Mouse (Mus musculus) MEL (cell line): ENCODE measurements around the gene Slc22a8.

Experiments
- CTCF ChIP-seq, 3 experiments: IDR thresholded peaks in 2 of 3; conservative IDR thresholded peaks in 1 of 3; 2 replicates each; pipeline ENCODE4 v1.5.1; 2011 to 2012; ENCODE audit warnings: low read length in 3 of 3, low read depth in 2 of 3, mild to moderate bottlenecking in 2 of 3, improper control_type of control experiment in 1 of 3, inconsistent platforms in 1 of 3, mixed read lengths in 1 of 3, moderate library complexity in 1 of 3; ENCODE audit not compliant: control insufficient read depth in 1 of 3, insufficient read depth in 1 of 3, poor library complexity in 1 of 3, severe bottlenecking in 1 of 3
- EP300 ChIP-seq, 2 experiments: IDR thresholded peaks; 2 replicates each; pipeline ENCODE4 v1.6.1; 2011; ENCODE audit warnings: improper control_type of control experiment in 2 of 2, low read length in 2 of 2, low read depth in 1 of 2, mild to moderate bottlenecking in 1 of 2
- POLR2A ChIP-seq, 2 experiments: IDR thresholded peaks; 2 replicates each; pipeline ENCODE4 v1.6.1; 2011 to 2012; ENCODE audit warnings: low read length in 2 of 2, mild to moderate bottlenecking in 2 of 2, control low read depth in 1 of 2, improper control_type of control experiment in 1 of 2, low read depth in 1 of 2, moderate library complexity in 1 of 2; ENCODE audit not compliant: control insufficient read depth in 1 of 2, insufficient read depth in 1 of 2, poor library complexity in 1 of 2
- TAL1 ChIP-seq: IDR thresholded peaks from 2 replicates; pipeline ENCODE4 v1.6.1; 2012; ENCODE audit warnings: mild to moderate bottlenecking, inconsistent platforms, low read length, moderate library complexity, mixed read lengths

DNA sequence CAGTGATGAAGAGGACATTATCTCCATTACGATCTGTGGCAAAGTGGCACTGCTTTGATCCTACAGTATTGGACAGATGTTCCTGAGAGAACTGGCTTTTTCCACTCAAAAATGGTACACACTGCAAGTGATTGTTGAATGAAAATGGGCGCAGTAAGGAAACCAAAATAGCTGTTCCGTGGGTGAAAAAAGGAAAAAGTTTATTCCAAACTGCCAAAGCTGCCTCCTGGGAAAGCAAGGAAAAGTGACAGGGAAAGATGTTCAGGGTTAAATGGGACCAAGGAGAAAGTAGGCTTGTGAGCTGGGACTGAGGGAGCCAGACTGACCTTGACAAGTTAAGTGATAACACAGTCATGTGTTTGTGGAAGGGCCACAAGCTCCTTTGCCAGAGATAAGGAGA lies 26.6 kb upstream of the Slc22a8 start:
- no peak for TF ChIP-seq POLR2A (IDR thresholded peaks at IDR 0.05; ENCODE audit: control insufficient read depth in 1 of 2, insufficient read depth in 1 of 2, low read depth in 1 of 2, low read length in 2 of 2, poor library complexity in 1 of 2)
- no peak for TF ChIP-seq CTCF (IDR thresholded peaks at IDR 0.05 in 2 of 3, conservative IDR thresholded peaks at IDR 0.05 in 1 of 3; ENCODE audit: control insufficient read depth in 1 of 3, insufficient read depth in 1 of 3, low read depth in 2 of 3, low read length in 3 of 3, poor library complexity in 1 of 3, severe bottlenecking in 1 of 3)
- TF ChIP-seq TAL1: no peak
- no peak for TF ChIP-seq EP300 (IDR thresholded peaks at IDR 0.05; ENCODE audit: low read depth in 1 of 2, low read length in 2 of 2)
